Mouse (Mus musculus) G1E (cell line): ENCODE measurements at regions not wholly inside any gene's neighbourhood (a gene's known extent, or its start where the extent isn't known, plus 50 kb on each side); places are given as distances from the start of the nearest gene placed in this dataset.

Source experiments
- CTCF ChIP-seq: IDR thresholded peaks from 2 replicates; pipeline ENCODE4 v1.5.1; 2012; ENCODE audit warnings: low read depth, low read length, inconsistent platforms, mixed read lengths
- GATA1 ChIP-seq: IDR thresholded peaks from 2 replicates; pipeline ENCODE4 v1.6.1; 2012; ENCODE audit warnings: borderline replicate concordance, low read length, inconsistent platforms, mixed read lengths

DNA sequence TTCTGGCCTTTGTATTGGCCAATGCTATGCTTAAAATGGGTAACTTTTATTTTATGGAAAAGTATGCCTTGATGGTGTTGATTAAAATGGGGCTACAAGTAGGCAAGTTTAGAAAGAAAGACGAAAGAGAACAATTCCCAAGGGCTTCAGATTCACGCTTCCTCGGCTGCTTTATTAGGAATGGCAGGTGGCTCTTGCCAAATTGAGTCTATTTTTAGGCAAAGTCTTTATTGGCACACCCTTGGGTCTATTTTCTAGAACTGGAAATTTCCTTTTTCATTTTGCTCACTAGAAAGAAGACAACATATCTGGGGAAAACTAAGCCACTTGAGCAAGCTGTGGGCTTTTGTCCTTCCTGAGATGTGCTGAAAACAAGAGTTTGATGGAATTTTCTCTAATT lies 641.4 kb upstream of the Kdm8 start:
- TF ChIP-seq CTCF (no peak), GATA1 (no peak)
